Mouse (Mus musculus) left cerebral cortex, adult 9 months (tissue): ENCODE results near the gene Ptprn2.

ENCODE experiments used
- DNase-seq, 2 experiments: peaks; one replicate each; pipeline ENCODE4 v3.0.0; 2022; ENCODE audit warnings: low spot score in 2 of 2

Ptprn2 gene

DNA sequence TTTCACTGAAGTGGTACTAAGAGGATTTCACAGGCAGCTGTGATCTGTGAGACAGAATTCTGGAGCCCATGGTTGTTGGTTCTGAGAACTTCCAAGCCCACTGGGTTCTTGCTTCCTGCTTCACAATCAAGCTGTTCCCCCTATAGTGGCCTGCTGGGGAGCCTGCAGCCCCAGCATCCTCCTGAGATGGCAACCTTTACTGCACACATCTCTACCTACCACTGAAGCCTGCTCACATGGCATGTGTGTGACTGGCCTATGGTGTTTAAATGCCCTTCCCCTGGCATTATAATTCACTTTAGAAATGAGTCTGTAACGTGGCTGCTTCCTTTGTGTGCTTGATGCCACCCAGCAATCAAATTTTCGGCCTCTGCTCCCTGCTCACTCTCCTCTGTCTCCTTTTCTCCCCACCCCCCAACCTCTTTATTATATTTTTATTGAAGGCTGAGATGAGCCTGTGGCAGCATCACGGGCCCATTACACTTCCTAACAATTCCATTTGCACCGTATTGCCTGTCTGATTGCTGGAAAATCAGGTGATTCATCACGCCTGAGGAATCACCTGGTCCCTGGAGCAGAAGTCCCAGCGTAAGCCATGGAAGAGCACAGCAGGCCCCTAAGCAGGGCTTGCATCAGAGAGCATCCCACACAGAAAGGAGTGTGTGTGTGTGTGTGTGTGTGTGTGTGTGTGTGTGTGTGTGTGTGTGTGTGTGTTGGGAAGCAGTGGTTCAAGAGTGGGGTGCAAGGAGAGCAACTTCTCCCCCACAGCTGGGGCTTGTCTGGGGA is 402.2 kb downstream of the Ptprn2 start:
- no peak for DNase-seq

DNA sequence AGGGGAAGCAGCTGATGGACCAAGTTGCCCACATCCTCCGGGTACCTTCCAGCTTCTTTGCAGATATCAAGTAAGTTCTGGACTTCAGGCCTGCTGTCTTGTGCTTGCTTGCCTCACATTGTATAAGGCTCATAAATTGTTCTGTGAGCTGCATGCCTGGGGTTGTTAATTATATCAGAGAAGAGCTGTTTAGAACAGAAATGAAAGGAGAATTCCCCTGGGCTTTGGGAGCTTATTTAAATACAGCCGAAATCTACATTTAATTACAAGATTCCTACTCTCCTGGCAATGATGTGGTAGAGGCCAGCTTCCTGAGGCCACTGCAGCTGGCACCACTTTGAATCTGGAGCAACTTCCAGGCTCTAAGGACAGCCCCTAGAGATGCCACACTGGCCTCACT is 403.3 kb downstream of the Ptprn2 start:
- DNase-seq: no peak

DNA sequence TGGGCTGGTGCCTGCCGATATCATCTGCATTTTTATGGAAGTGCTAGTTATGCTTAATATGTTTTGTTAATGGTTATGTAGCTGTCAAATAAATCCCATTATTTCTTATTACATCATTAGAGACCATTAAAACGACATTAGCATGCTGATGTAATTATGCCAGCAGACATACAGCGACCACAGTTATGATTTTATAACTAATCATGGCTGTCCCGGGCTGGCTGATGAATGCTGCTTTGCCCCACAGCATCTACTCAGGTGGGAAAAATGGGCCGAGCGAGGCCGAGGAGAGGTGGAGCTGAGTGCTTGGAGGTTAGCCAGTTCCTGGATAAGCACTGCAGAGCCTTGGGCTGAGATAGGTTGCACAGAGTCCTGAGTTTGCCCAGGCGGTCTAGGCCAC is 407.1 kb downstream of the Ptprn2 start:
- no peak for DNase-seq

DNA sequence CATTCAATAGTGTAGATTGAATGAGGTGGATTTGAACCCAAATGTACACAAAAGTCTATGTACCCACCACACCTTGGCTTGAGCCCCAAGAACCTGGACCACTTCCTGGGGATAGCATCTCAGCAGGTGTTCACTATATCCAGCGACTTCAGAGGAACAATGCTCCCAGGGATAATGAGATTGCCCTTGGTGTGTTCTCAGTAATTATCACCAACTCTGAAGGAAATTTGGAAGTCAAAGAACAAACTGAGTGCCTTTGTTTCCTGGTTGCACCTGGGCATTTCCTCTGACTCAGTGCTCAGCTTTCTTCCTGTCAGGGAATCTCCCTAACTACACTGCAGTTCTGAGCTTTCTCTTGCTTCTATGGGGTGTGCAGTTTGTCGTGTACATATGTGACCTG is 411.1 kb downstream of the Ptprn2 start:
- DNase-seq: no peak

DNA sequence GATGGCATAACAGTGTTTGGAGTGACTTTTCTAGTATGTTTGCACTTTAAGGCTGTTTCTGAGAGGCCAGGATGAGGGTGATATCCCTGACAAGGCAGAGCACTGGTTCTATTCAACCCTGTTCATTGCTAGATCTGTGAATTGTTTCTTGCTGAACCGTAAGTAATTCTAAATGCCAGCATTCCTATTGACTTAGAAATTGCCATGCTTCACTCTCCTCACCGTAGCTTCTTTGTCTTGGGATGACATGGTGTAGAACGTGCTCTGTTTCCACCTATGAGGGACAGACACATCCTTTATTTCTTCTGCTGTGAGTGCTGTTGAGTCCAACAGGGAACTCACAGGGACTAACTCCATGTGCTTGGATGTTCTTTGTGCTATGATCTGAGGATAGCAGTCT is 416.3 kb downstream of the Ptprn2 start:
- no peak for DNase-seq

DNA sequence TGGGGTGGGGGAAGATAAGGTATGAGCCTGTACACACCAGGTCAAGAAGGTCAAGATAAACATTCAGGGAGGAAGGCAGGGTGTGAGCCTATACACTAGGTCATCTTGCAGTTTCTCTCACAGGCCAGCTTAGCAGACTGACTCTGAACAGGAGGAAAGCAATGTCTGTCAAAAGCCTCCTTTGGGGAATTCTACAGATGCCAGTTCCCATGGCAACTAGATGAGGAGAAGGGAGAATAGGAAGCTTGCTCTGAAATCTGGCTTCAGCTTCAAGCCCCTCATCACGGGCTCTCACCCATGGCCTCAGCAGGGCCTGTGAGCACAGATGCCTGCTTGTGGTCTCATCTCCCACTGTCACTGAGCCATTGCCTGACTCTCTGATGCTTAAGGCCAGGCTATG is 421.9 kb downstream of the Ptprn2 start:
- DNase-seq: peak in 1 of 2 experiments; percentile 31

DNA sequence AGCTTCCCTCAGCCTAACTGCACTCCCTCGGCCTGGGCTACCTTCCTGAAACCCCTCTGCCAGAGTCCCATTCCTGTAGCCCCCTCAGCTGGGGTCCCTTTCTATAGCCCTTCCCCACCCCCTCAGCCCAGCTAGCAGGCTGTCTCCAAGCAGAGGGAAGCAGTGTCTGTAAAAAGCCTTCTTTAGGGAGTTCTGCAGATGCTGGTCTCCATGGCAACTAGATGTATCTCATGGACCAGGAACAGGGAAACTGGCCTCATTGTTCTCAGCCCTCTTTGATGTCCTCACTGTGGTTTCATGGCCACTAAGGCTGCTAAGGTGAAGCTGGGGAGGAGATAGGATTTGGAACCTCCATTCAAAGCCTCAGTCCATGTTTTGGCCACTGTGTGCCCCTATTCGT is 423.1 kb downstream of the Ptprn2 start:
- peak; percentile 43 to 58 for DNase-seq

DNA sequence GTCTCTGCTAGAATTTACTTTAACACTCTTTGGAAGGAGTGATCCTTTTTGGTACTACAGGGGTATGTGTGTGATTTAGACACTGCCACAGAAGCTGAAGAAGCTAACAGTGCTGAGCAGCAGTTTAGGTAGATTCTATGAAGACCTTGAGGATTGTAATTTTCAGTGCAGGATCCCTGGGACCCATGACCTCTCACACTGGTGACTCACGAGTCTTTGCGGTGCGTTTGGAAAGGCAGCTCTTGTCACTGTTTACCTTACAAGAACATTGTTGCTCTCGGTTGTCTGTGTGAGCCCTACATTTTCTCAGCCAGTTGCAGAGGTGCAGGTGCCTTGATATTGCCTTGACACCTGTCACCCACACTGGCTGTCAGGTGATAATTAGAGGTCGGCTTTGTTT is 431.3 kb downstream of the Ptprn2 start:
- no peak for DNase-seq

DNA sequence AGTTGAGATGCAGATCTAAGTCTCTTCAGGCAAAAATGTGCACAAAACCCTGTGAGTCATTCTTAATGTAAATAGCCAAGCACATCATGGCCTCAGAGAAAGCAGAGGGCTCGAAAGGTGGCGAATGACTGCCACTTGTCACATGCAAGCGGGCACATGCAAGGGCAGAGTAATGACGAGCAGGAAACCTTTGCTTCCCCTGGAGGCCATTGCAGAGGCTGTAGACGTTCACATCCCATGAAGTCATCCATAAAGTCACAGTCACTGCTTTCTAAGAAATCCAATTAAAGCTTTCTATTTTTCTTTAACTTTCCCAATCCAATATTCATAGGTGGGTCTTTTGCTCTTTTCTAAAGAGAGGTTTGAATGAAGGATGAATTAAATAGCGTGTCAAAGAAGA is 433.7 kb downstream of the Ptprn2 start:
- no peak for DNase-seq

DNA sequence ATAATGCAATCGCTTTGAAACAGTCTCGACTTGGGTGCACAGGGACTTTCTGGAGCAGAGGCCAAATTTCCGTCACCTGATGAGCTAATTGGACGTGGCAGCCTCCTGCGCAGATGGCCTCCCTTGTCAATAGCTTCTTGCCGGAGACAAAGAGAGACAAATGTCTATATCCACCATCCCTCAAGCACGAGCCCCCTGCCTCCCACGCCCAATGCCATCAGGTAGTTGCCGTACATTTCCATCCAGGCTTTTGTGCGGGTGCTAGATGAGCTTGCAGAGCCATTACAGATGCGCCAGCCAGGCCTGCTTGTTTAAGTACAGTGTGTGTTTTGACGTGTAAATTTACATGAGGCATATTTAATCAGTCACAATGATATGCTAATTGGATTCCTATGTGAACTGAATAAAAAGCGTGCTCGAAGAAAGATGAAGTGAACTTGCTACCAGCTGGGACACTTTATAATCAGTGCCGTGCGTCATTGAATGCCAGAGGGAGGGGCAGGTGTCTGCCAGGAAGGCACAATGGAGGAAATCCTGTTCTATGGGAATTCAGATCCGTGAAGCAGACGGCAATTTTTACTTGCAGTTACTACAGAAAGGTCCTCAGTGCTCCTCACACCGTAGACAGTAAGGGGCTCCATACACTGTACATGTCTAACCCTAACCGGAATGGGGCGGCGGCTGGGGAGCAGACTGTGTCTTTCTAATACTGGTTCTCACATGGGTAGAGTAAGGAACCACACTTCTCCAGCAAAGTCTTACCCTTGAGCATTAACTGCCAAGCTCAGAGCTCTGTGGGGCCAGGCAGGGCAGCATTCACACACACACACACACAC is 434.4 kb downstream of the Ptprn2 start:
- peak; percentile 45 to 48 for DNase-seq

DNA sequence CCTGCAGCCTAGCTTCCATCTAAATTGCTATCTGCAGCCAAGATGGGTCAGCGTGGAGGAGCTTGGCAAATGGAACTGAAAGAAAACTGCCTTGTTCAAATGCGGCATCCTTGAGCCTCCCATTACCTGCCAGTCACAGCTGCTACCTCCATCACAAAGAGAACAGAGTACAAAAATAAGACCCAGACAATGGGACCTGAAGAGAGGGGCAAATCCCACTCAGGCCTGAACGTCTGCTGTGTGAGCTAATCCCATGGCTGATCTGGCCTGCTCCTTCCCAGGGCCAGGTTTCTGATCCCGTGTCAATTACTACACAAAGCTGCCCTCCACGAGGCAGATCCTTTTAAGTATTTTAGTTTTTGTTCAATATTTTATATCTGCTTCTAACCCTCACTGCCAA is 441.6 kb downstream of the Ptprn2 start:
- DNase-seq: no peak

DNA sequence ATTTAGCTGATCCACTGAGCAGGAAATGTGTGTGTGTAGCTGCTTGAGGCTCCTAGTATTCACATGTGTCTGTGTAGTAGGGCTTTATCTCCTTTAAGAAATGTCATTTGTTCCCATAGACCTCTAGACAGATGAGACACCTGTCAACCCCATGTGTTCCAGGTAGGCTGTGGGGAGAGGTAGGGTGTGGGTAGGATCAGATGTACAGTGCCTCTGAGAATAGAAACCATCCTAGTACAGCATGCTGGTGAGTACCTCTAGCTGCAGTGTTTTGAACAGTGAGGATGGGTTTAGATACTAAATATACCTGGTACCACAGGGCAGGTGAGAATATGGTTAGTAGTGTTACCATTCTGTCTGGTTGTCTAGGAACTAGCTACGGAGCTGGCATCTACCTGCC is 442.0 kb downstream of the Ptprn2 start:
- no peak for DNase-seq

DNA sequence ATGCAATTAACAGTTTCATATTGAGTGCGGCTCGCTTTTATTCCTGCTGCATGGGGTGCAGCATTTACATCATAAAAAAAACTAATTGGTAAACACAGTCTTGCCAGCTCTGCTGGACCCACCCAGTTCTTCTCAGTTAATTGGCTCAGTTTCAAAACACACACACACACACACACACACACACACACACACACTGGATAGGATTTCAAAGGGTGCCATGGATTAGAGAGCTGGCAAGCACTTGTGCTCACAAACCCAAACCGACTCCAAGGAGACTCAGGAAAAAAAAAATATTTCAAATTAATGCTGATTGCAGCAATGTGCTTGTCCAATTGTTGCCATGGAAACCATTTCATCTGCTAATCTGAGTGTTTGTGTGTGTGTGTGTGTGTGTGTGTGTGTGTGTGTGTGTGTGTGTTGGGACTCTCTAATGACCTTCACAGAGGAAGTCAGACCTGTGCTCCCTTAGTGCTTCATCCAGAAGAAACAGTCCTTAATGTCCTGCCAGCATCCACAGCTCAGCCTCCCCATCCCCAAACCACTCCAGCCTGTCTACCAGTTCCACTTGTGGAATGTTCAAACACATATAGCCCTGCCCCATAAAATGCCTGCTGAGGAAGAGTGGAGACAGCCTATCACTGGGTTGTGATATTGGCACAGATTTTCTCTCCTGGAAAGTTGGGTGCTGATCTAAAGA is 452.8 kb downstream of the Ptprn2 start:
- DNase-seq: peak; percentile 15 to 50

DNA sequence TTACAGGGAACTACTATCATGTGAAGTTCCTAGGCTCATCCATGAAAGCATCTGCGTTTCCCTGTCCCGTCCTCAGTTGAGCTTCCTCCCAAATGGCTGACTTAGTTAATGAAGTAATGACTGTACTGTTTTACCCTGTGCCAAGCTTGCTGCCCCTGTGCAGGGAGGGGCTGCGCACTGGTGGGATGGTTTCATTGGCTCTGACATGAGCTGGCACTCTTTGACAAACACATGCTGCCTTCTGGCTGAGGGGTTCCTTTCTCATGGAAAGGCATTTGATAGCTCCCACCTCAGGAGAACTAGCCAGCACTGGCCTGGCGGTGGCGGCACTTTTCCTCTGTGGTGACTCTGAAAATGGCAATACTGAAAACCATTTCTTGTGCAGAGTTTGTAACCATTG is 458.4 kb downstream of the Ptprn2 start:
- DNase-seq: no peak

DNA sequence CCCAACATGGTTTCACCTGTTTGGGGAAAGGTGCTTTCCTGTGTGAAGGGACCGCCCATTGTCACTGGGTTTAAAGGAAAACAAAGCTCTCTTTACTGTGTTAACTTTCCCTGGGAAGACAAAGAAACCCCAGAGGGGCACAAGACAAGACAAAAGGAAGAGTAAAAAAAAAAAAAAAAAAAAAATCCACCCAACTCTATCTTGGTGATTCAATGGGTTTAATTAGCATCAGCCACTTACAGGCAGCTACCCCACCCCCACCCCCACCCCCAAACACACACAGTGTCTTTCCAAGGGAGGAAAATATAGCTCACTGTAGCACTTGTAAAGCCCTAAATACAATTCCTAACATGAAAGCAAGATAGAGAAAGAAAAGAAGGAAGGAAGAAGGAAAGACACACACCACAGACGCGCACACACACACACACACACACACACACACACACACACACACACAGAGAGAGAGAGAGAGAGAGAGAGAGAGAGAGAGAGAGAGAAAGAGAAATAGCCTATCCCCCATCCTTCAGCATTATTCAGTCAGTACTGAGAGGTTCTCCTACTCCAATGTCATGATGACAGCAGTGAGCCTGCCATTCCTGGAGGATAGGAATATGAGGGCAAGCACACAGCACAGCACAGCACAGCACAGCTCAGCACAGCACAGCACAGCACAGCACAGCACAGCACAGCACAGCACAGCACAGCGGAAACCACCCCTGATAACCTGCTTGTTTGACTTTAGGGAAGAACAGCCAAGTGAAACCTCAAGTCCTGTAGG is 462.8 kb downstream of the Ptprn2 start:
- no peak for DNase-seq

DNA sequence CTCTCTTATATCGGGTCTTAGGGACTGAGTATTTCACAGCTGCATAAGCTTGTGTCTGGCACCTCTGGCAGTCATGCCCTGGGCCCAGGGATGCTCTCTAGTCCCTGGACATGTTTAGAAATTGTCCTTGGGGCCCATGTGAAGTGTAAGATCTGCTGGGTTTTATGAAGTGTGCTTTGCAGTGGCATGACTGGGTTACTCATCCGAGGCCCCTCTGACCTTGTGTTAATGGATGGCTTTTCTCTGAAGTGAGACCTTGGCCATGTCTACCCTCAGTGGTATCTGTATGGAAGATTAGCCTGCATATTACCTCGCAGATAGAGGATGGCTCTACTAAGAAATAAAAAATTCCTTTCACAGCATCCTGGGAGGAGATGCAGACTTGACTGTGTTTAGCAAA is 464.2 kb downstream of the Ptprn2 start:
- no peak for DNase-seq

DNA sequence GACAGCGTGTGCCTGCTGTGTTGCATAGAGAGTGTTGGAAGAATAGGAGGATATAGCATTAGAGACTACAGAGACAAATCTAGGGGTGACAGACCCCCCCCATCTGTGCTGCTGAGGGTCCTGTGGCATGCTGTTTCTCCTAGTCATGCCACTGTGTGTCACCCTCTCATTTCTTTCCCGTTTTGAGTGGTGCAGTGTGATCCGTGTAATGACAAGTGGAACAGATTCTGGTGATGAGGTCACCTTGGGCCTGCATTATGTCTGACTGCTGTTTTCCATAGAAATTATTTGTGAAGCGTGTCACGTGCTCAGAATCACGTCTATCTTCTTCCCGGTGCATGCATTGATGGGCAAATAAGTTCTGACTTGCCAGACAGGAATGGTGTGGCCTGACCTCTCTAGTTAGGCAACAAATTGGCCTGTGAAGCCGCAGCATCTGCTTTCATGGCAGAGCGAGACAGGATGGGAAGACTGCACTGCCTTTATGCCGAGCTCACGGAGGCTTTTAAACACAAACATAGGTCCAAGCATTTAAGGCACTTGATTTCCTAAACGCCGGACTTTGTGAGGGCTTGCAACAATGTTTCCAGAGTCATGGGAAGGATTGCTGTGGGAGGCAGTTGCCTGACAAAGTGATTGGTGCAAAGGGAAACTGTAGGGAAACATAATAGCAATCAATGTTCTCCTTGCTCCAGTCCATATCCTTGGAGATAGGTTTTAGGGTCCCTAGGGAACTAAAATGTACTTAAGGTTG is 467.1 kb downstream of the Ptprn2 start:
- DNase-seq: no peak

DNA sequence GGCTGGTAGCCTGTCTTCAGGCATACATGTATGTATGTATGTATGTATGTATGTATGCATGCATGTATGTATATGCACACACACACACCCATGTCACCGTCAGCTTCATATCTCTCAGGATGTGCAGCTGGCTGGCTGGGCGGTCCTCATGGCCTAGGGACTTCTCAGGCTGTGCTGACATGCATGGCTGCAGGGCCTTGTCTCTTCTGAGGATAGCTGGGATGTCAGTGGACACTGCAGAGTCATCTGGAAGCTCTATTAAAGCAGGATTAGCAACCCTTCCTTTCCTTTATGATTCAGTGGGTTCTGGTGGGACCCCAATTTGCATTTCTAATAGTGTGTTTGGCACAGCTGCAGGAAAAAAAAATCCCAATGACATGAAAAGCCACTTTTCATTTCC is 473.6 kb downstream of the Ptprn2 start:
- DNase-seq: no peak

DNA sequence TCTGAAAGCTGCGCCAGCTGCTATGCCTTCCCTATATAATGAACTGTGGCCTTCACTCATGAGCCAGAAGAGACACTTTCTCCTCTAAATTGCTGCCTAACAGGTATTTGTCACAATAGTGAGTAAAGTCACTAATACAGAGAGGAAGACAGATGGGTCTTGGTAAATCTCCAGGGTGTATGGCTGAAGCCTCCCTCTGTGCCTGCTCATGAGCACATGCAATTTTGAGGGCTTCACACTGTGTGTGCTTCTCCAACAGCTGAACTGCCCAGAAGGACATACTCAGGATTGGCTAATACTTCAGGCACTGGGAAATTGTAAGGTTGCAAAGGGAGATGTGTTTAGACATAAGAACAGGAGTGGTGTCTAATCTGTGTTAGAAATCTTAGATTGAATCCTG is 478.4 kb downstream of the Ptprn2 start:
- no peak for DNase-seq

DNA sequence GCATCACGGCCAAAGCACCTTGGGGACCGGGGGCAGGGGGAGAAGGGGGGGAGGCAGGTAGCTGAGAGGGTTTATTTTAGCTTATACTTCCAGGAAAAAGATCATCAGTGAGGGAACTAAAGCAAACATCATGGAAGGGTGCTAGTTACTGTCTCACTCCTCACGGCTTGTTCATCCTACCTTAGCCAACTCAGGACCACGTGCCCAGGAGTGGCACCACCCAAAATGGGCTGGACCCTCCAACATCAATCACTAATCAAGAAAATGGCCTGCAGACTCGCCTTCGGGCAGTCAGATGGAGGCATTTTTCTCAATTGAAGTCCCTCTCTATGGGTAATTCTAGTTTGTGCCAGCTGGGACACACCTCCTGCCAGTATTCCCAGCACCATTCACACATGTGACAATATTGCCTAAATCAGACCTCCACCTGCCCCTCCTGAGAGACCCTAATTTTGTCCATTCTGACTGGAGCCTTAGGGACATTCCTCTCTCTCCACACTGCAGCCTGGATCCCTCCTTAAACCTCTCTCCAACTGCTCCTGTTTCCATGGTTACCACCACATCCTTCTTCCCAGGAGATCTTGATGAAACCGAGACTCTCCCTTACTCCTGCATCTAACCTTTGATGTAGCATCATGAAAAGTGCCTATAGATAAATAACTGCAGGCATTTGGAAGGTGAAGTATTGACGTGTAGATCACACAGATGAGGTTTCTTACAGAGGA is 482.9 kb downstream of the Ptprn2 start:
- peak; percentile 16 to 37 for DNase-seq
